Mouse (Mus musculus): ENCODE data around the gene Cnn2.
"Not testable (repeated sequence)": the region's sequence is repeated elsewhere in the genome, so short reads cannot be mapped to it uniquely, and the experiment has no call there.

Cnn2 gene

DNA sequence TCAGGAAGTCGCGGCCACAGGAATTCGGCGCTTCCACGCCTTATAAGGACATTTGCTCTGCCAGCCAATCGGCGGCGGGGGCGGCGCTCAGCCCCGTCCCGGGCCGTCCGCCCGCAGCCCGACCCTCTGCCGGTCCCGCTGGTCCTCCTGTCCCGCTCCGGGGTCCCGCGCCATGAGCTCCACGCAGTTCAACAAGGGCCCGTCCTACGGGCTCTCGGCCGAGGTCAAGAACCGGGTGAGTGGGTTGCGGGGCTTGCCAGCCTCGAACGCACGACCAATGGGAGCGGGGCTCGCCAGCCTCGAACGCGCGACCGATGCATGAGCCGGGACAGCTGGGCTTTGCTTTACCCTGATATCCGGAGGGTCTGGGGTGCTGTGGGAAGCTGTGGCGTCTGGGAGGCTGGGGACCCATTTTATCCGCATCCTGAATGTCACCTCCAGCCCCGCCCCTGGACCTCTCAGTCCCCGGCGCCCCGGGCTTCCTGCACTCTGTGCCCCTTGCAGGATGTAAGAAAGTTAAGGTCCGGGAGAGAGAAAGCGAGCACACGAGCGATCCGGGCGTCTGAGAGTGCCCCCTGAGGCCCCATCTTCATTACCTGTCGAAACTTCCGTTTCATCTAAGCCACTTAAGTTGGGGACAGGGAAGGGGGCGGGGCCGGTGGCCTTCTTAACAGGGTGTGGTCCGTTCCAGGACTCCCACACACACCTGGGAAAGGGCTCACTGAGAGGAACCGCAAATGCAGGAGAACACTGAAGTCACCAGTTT lies at the start of gene Cnn2:
TSS of gene Cnn2 (plus strand) at position 79 of the 766 bp plus-strand sequence.
- no peak for ATAC-seq (ENCODE audit: low TSS enrichment)

GRCm38 (mm10) chr10:79940749-79941148 lies 47.6 kb upstream of the Cnn2 start:
- ATAC-seq (ENCODE audit: low TSS enrichment): no peak

DNA sequence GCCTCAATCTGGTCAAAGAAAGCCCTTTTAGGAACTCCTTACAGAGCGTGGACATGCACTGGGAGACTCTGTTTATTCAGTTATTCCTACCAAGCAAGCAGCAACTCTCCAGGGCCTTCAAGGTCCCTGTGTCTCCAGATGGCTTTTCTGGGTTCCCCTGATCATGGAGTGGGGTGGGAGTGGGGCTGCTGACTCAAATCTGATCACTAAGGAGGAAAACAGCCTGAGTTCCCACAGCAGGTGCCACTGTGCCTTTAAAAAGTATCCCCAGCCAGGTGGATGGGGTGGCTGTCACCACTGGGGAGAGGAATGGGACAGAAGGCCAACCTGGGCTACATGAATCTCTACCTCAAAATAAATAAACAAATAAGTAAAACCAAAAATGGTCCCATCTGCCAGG lies 45.4 kb upstream of the Cnn2 start:
- ATAC-seq (ENCODE audit: low TSS enrichment): no peak

DNA sequence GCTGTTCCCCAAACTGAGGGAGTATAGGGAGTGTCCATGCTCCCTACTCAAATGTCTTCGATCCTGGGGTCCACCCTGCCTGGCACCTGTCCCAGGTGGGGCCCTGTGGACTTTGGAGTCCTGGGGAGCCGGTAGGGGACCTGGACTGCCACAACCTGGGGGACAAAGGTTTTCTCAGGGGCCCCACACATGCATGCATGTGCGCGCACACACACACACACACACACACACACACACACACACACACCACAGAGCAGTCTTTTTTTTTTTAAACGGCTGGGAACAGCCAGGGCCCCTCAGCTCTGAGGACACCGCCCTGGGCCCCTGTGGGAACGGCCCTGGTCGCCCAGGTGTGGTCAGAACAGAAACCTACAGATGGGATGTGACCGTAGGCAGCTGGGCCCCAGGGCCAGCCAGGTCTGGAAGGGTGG lies 44.9 kb upstream of the Cnn2 start:
- ATAC-seq (ENCODE audit: low TSS enrichment): no peak

- no peak for ATAC-seq (ENCODE audit: low TSS enrichment)
Measured at GRCm38 (mm10) chr10:79945507-79946234, 42.7 kb upstream of the Cnn2 start.

DNA sequence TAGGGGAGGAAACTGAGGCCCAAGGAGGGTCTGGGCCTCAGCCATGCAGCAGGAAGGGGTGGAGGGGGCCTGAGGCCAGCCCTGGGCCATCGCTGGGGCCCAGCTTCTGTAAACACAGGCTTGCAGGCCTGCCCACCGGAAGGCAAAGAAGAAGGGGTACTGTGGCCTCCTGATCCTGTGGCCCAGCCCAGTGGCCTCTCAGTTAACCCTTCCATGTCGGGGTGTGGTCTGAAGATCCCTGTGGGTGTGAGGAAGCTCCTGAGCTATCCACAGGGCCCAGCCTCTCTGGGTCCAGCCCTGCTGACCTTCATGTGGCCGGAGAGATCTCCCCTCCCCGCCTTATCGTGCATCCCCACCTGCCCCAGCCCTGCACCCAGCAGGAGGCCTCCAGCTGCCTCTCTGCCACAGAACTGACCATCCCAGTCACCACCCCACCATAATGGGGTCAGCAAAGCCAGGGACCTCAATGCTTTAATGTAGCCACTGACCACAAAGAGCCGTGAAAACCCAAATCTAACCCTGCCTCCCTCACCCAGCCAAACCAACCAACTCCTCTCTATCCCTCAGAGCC lies 41.5 kb upstream of the Cnn2 start:
- no peak for ATAC-seq (ENCODE audit: low TSS enrichment)

- no peak for ATAC-seq (ENCODE audit: low TSS enrichment)
Measured at GRCm38 (mm10) chr10:79947502-79947901, 40.9 kb upstream of the Cnn2 start.

- ATAC-seq (ENCODE audit: low TSS enrichment): no peak
Measured at GRCm38 (mm10) chr10:79949873-79950272, 38.5 kb upstream of the Cnn2 start.

GRCm38 (mm10) chr10:79950661-79951060 lies 37.7 kb upstream of the Cnn2 start:
- ATAC-seq (ENCODE audit: low TSS enrichment): no peak

GRCm38 (mm10) chr10:79953946-79954345 lies 34.4 kb upstream of the Cnn2 start:
- no peak for ATAC-seq (ENCODE audit: low TSS enrichment)

DNA sequence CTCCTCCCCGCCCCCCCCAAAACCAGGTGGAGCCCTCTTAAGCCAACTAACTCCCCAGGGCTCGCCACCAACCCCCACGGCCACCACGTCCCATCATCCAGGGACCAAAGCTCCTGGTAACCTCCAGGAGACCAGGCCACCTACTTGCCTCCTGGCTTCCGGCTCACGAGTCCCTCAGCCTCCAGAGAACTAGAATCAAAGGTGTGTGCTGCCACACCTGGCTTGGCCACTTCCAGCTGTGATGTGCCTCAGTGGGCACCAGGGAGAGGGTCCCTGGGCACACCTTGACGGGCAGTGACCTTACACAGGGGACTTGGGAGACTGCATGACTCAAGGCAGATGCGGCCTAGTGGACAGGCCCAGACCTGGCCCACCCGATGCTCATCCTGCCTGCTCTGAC lies 32.7 kb upstream of the Cnn2 start:
- no peak for ATAC-seq (ENCODE audit: low TSS enrichment)

- no peak for ATAC-seq (ENCODE audit: low TSS enrichment)
Measured at GRCm38 (mm10) chr10:79956643-79957154, 31.7 kb upstream of the Cnn2 start.

- ATAC-seq (ENCODE audit: low TSS enrichment): 0 out of 2 replicates have a peak, but pooled peaks have one; percentile 32
Measured at GRCm38 (mm10) chr10:79958140-79958816, 30.1 kb upstream of the Cnn2 start.

GRCm38 (mm10) chr10:79959412-79959811 lies 29.0 kb upstream of the Cnn2 start:
- ATAC-seq (ENCODE audit: low TSS enrichment): not testable (repeated sequence)

GRCm38 (mm10) chr10:79959847-79960601 lies 28.4 kb upstream of the Cnn2 start, which contains the start of gene Wdr18:
Wdr18 (plus strand) TSS chr10:79960152.
- peak; percentile 92 for ATAC-seq (ENCODE audit: low TSS enrichment)

DNA sequence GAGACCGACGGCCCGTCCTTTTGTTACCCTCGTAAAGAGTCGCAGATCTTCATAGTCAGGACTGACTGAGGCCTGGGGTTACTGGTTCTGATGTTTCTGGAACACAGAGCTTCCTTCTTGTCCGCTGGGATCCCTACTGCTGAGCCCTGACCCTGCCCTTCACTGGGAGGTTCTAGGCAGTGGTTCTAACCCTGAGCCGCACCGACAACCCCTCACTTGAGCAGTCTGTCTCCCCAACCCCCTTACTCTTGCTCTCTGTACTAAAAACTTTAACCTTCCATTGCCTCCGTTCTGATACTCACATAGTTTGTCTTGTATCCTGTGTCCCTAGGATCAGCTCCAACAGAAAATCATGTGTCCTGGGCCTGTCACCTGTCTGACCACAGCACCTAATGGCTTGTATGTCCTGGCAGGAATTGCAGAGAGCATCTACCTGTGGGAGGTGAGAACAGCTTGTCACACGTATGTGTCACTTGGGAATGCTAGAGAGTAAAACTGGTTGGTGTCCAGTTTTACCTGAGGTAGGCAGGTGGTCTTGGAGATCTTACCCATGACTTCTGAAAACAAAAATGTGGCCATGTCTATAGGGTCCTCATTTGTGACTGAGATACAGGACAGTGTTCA lies 27.6 kb upstream of the Cnn2 start:
- no peak for ATAC-seq (ENCODE audit: low TSS enrichment)

GRCm38 (mm10) chr10:79964727-79965126 lies 23.7 kb upstream of the Cnn2 start:
- no peak for ATAC-seq (ENCODE audit: low TSS enrichment)

- ATAC-seq (ENCODE audit: low TSS enrichment): no peak
Measured at GRCm38 (mm10) chr10:79965325-79965724, 23.1 kb upstream of the Cnn2 start.

GRCm38 (mm10) chr10:79966886-79967400 lies 21.4 kb upstream of the Cnn2 start:
- no peak for ATAC-seq (ENCODE audit: low TSS enrichment)

DNA sequence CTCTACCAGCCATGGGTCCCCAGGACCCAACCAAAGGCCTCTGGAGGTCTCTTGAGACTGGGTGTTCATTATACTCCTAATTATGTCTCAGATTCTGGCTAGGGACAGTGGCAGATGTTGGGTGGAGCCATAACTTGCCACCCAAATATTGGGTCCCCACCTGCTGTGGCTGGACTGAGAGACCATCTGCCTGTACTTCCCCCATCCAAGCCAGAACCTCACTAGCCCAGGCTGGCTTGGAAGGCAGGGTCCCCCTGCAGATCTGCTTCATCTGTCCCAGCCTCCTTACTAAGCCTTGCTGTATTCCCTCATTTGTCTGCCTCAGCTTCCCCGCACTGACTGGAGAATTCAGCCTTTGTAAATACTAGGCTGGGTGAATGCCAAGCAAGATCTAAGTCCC lies 20.2 kb upstream of the Cnn2 start:
- no peak for ATAC-seq (ENCODE audit: low TSS enrichment)
